Mouse (Mus musculus) Muller cell, postnatal 12 days (primary cell): ENCODE measurements around the gene Slc26a11.

Experiments
- DNase-seq: peaks from one replicate; pipeline ENCODE4 v3.0.0-alpha.2; 2015; ENCODE audit errors: inconsistent ontology term

The Slc26a11 gene

GRCm38 (mm10) chr11:119402501-119403160, 47.3 kb downstream of the Slc26a11 start:
- no peak for DNase-seq

- DNase-seq: peak; percentile 31
Measured at GRCm38 (mm10) chr11:119404627-119405026, 49.3 kb downstream of the Slc26a11 start.

- DNase-seq: no peak
Measured at GRCm38 (mm10) chr11:119407381-119407780, 52.0 kb downstream of the Slc26a11 start.

- DNase-seq: no peak
Measured at GRCm38 (mm10) chr11:119407977-119408376, 52.6 kb downstream of the Slc26a11 start.

- no peak for DNase-seq
Measured at GRCm38 (mm10) chr11:119419327-119420118, 64.2 kb downstream of the Slc26a11 start.

GRCm38 (mm10) chr11:119420426-119420825, 65.1 kb downstream of the Slc26a11 start:
- DNase-seq: no peak

GRCm38 (mm10) chr11:119427431-119427830, 72.1 kb downstream of the Slc26a11 start:
- DNase-seq: no peak

GRCm38 (mm10) chr11:119427986-119428385, 72.6 kb downstream of the Slc26a11 start:
- DNase-seq: no peak

- DNase-seq: peak; percentile 66
Measured at GRCm38 (mm10) chr11:119428649-119429136, 73.3 kb downstream of the Slc26a11 start.
